Mouse (Mus musculus) limb, embryonic 14.5 days (tissue): ENCODE results near the gene 2310030G06Rik. TPM values are rescaled to one million over a fixed set of nuclear protein-coding genes. Genes with fewer than 3 reads are reported as not detected.
A peak's percentile ranks its signal among the peaks of the same experiment; 100 is the strongest.

ENCODE experiments used
- ATAC-seq: fragments of 200-750 bp; cut with Nextera tagmentation; 2 replicates; pipeline ENCODE4 v1.8.0; 2017; ENCODE audit warnings: low read depth, moderate number of reproducible peaks, moderate TSS enrichment; ENCODE audit not compliant: low FRiP score
- DNase-seq: peaks from one replicate; pipeline ENCODE4 v3.0.0-alpha.2; 2015; ENCODE audit warnings: low spot score
- H3K27ac ChIP-seq: fragments of 300-500 bp; sonication (generic); replicated peaks from 2 replicates; pipeline ENCODE4 v1.5.1; 2014; ENCODE audit warnings: low read depth, mild to moderate bottlenecking, low read length, moderate library complexity, mixed read lengths
- H3K27me3 ChIP-seq: fragments of 300-500 bp; sonication (generic); 2 replicates; pipeline ENCODE4 v1.6.1; 2014; ENCODE audit warnings: low read length, mixed read lengths; ENCODE audit not compliant: control insufficient read depth, insufficient read depth
- H3K36me3 ChIP-seq: fragments of 300-500 bp; sonication (generic); 2 replicates; pipeline ENCODE4 v1.6.1; 2014; ENCODE audit warnings: mild to moderate bottlenecking, low read length, moderate library complexity, mixed read lengths; ENCODE audit not compliant: control insufficient read depth, insufficient read depth
- H3K4me1 ChIP-seq: fragments of 300-500 bp; sonication (generic); 2 replicates; pipeline ENCODE4 v1.6.1; 2014; ENCODE audit warnings: antibody characterized with exemption, low read length, mixed read lengths; ENCODE audit not compliant: control insufficient read depth, insufficient read depth
- H3K4me2 ChIP-seq: fragments of 300-500 bp; sonication (generic); replicated peaks from 2 replicates; pipeline ENCODE4 v1.6.1; 2014; ENCODE audit warnings: low read depth, mild to moderate bottlenecking, low read length, moderate library complexity; ENCODE audit not compliant: severe bottlenecking
- H3K4me3 ChIP-seq: fragments of 300-500 bp; sonication (generic); replicated peaks from 2 replicates; pipeline ENCODE4 v1.5.1; 2014; ENCODE audit warnings: low read length
- H3K9ac ChIP-seq: fragments of 300-500 bp; sonication (generic); 2 replicates; pipeline ENCODE4 v1.6.1; 2014; ENCODE audit warnings: mild to moderate bottlenecking, low read depth, low read length, moderate library complexity; ENCODE audit not compliant: severe bottlenecking
- H3K9me3 ChIP-seq: fragments of 300-500 bp; sonication (generic); 2 replicates; pipeline ENCODE4 v1.6.1; 2016; ENCODE audit warnings: low read length; ENCODE audit not compliant: control insufficient read depth
- POLR2A ChIP-seq: fragments of 200-500 bp; IDR thresholded peaks from 2 replicates; pipeline ENCODE4 v1.8.0; 2012; ENCODE audit warnings: inconsistent platforms, mild to moderate bottlenecking, moderate library complexity, borderline replicate concordance; ENCODE audit not compliant: insufficient read depth, insufficient read length; ENCODE audit errors: extremely low read depth
- WGBS: fragments of 180-500 bp; shearing (Covaris S2); extraction: QIAGEN DNeasy Blood & Tissue Kit; methylation state at CpG from one replicate; pipeline ENCODE4 v1.1.7; 2014; 5-methylcytosine and 5-hydroxymethylcytosine counted together
- polyA plus RNA-seq, 2 experiments: library from polyadenylated mRNA; depleted of rRNA in 1 of 2; stranded (reverse) in 1 of 2; unstranded in 1 of 2; fragments of >200 nt; fragmentation: Nextera tagmentation in 1 of 2; extraction: Ambion mirVana in 1 of 2; gene quantifications; 2 replicates each; pipeline versions ENCODE4 v1.2.1 to v1.2.3; 2012 to 2014

2310030G06Rik gene
- polyA plus RNA-seq, 2 experiments: 4.9 to 5.4 TPM

- 55% methylated on average over 11 of the region's 11 CpGs for whole genome bisulfite sequencing
- no peak overlapping the region for H3K27ac ChIP-seq
- no peak for DNase-seq
Measured at GRCm38 (mm10) chr9:50700921-50701691, 45.2 kb downstream of the 2310030G06Rik start.

GRCm38 (mm10) chr9:50698418-50699409, 47.6 kb downstream of the 2310030G06Rik start:
- no peak; the same call in 1 of the 2 replicates for ATAC-seq
- peak overlapping the region; percentile 58 for H3K4me3 ChIP-seq
- WGBS: 1% methylated on average over 56 of the region's 70 CpGs
- no peak for DNase-seq
- peak overlapping the region; percentile 98 for H3K4me2 ChIP-seq
- no peaks in the 10 kb centered on the region for H3K27me3 ChIP-seq
- peak overlapping the region; percentile 58 for H3K9ac ChIP-seq
- H3K4me1 ChIP-seq: peaks cover 8% of the 10 kb centered on the region
- H3K9me3 ChIP-seq: no peaks in the 10 kb centered on the region
- no peak for TF ChIP-seq POLR2A
- no peak overlapping the region for H3K27ac ChIP-seq
- H3K36me3 ChIP-seq: peaks cover 15% of the 10 kb centered on the region

More at GRCm38 (mm10) chr9:50700921-50701691, 45.2 kb downstream of the 2310030G06Rik start:
- H3K27me3 ChIP-seq: no peaks in the 10 kb centered on the region
- H3K4me2 ChIP-seq: no peak overlapping the region
- H3K36me3 ChIP-seq: peaks cover 12% of the 10 kb centered on the region; the same call in 1 of the 2 replicates
- no peaks in the 10 kb centered on the region for H3K9me3 ChIP-seq
- H3K4me3 ChIP-seq: no peak overlapping the region
- H3K9ac ChIP-seq: no peak overlapping the region
- no peak for TF ChIP-seq POLR2A
- peaks cover 8% of the 10 kb centered on the region for H3K4me1 ChIP-seq
- ATAC-seq: no peak

DNA sequence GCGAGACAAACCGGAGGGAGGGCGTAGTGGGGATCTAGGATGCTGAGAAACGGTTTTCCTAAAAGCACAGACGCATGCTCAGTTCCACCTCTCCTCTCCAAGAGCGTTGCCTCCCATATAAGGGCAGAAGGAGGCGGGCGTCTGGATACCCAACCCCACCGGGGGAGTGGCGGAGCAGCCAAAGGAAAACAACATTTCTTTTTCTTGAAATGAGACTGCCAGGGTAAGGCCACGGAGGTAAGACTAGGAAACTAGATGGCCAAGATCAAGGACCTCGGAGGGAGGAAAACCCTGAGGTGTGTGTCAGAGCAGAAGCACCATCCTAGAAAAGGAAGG, 48.7 kb downstream of the 2310030G06Rik start:
- Histone ChIP-seq H3K36me3 (peaks cover 18% of the 10 kb centered on the region), H3K27me3 (no peaks in the 10 kb centered on the region), H3K9ac (no peak overlapping the region), H3K9me3 (no peaks in the 10 kb centered on the region), H3K4me1 (peaks cover 8% of the 10 kb centered on the region), H3K27ac (no peak overlapping the region), H3K4me2 (peak overlapping the region; percentile 98), H3K4me3 (peak overlapping the region; percentile 24)
- DNase-seq (peak; percentile 76), ATAC-seq (peak; percentile 77)
- 4% methylated on average over 12 of the region's 12 CpGs for WGBS
- TF ChIP-seq POLR2A: no peak

DNA sequence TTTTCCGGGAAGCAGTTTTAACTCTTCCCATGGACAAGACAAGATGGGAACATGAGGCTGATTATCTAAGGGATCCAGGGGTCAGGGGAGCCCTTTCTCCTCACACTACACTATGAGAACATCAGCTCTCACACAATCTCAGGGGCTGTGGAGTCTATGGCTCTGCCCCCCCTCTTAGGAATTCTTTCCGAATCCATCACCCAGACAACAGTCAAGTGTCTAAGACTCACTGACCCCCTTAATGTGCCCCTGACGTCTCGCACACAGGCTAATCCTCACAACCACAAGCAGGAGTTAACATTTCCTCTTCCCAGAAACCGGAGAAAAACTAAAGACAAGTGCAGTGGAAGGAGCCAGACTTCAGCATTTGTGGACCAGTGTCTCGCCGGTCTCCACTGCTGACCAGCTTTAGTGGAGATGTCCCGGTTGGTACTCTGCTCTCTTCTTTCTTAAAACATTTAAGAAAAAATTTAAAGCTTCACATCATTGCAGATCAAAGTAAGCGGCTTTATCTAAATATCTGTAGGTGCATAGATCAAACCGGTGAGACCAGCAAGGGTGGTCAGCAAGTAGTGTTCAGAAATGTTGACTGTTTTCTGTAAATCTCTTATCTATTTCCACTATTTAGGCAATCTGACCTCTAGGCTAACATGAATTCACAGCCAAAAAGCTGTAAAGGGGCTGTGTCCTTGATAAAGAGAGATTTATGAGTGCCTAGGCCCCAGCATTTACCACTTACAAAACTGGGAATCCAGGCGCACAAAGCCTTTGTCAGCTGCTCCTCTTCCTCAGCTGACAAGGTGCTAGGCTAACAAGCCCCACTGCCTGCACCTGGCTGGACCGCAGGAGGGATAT, 49.3 kb downstream of the 2310030G06Rik start:
- peak overlapping the region; percentile 24 for H3K4me3 ChIP-seq
- ATAC-seq (no peak), DNase-seq (no peak)
- WGBS: 69% methylated on average over 12 of the region's 12 CpGs
- H3K27me3 ChIP-seq: no peaks in the 10 kb centered on the region
- no peak overlapping the region for H3K9ac ChIP-seq
- no peak overlapping the region for H3K27ac ChIP-seq
- TF ChIP-seq POLR2A: no peak
- H3K4me2 ChIP-seq: peak overlapping the region; percentile 98
- peaks cover 8% of the 10 kb centered on the region for H3K4me1 ChIP-seq
- peaks cover 19% of the 10 kb centered on the region for H3K36me3 ChIP-seq
- no peaks in the 10 kb centered on the region for H3K9me3 ChIP-seq

DNA sequence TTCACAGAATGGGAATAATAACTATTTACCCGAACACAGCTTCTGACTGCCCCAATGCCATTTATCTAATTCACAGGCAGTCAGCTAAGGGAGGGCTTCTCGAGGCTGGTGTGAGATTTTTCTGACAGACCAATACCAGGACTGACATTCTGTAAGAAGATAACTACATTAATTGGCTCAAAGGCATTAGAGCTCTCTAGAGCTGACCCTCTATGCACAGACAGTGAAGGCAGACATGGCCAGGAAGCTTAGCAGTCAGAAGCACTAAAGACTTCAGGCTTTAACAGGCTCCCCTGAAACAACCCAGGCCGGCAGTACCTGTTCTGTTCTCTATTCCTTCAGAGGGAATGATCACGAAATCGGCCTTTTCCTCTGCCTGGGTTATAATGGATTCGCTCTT, 51.2 kb downstream of the 2310030G06Rik start:
- H3K27me3 ChIP-seq: no peaks in the 10 kb centered on the region
- H3K4me2 ChIP-seq: no peak overlapping the region
- H3K9ac ChIP-seq: no peak overlapping the region
- no peak for TF ChIP-seq POLR2A
- H3K4me3 ChIP-seq: no peak overlapping the region
- WGBS: 83% methylated on average over 6 of the region's 6 CpGs
- H3K36me3 ChIP-seq: peaks cover 15% of the 10 kb centered on the region
- no peak for ATAC-seq
- no peak overlapping the region for H3K27ac ChIP-seq
- DNase-seq: no peak
- no peaks in the 10 kb centered on the region for H3K9me3 ChIP-seq
- peaks cover 8% of the 10 kb centered on the region for H3K4me1 ChIP-seq
